Mouse (Mus musculus): ENCODE results near the gene Yjefn3. TPM values are rescaled to one million over a fixed set of nuclear protein-coding genes. Genes with fewer than 3 reads are reported as not detected.
A peak's percentile ranks its signal among the peaks of the same experiment; 100 is the strongest.
"Not testable (repeated sequence)": the region's sequence is repeated elsewhere in the genome, so short reads cannot be mapped to it uniquely, and the experiment has no call there.

Yjefn3 gene
- 3.9 and 5.6 TPM in 2 replicates for polyA plus RNA-seq (2012; rRNA removed)

DNA sequence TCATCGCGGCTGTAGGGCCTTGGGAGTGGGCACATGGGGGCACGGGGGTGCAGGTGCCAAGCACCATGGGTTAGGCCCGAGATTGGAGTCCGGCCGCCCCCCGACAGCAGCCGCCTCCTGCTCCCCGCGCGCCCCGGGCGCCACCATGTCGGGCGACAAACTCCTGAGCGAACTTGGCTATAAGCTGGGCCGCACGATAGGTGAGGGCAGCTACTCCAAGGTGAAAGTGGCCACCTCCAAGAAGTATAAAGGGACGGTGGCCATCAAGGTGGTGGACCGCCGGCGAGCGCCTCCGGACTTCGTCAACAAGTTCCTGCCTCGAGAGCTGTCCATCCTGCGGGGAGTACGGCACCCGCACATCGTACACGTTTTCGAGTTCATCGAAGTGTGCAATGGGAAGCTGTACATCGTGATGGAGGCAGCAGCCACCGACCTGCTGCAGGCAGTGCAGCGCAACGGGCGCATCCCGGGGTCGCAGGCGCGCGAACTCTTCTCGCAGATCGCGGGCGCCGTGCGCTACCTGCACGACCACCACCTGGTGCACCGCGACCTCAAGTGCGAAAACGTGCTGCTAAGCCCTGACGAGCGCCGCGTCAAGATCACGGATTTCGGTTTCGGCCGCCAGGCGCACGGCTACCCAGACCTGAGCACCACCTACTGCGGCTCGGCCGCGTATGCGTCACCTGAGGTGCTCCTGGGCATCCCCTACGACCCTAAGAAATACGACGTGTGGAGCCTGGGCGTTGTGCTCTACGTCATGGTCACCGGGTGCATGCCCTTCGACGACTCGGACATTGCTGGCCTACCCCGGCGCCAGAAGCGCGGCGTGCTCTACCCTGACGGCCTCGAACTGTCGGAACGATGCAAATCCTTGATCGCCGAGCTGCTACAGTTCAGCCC, at the start of gene Yjefn3, which contains the start of the genes Tssk6 and Ndufa13:
Gene Yjefn3 (minus strand): TSS at position 550 of the 900 bp plus-strand sequence.
Gene Tssk6 (plus strand): TSS at position 22 of the 900 bp plus-strand sequence.
Gene Ndufa13 (minus strand): TSS at position 396 of the 900 bp plus-strand sequence.
- no peaks in the 10 kb centered on the region for H3K27me3 ChIP-seq (replicated peaks; ENCODE audit: control insufficient read depth, insufficient read depth, low read length)
- peak within 1 kb of the TSS; percentile 81 for H3K27ac ChIP-seq (ENCODE audit: insufficient read depth, low read depth, low read length)
- no peak for TF ChIP-seq CTCF (conservative IDR thresholded peaks at IDR 0.05; ENCODE audit: insufficient read depth, insufficient read length, low read depth, low read length)
- no peak for TF ChIP-seq POLR2A (IDR thresholded peaks at IDR 0.05; ENCODE audit: low read depth, low read length)
- no peaks in the 10 kb centered on the region for H3K36me3 ChIP-seq (ENCODE audit: control insufficient read depth, insufficient read depth, low read length)
- 2% methylated on average over 89 of the region's 89 CpGs for WGBS
- peaks cover 25% of the 10 kb centered on the region; the same call in 1 of the 2 replicates for H3K4me1 ChIP-seq (ENCODE audit: control insufficient read depth, insufficient read depth, low read length)
- peak; percentile 35 for DNase-seq
- H3K4me3 ChIP-seq (ENCODE audit: insufficient read depth, low read depth, low read length), result peak within 1 kb of the TSS; percentile 61

DNA sequence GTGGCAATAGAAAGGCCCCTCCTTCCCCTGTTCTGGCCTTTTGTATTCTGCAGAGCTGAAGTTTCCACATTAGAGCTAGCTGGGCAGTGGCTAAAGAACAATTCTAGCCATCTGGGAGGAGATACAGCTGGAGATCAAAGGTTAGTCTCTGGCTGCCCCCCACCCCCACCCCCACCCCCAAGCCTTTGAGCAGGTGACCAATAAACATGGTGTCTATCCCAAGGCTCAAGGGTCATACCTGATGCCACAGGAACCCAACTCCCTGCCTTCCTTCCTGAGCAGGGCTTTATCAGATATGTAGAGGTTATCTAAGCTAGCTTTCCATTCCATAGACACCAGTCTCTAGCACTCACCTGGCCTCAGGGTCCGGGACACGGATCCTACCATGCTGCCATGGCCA, 47.8 kb upstream of the Yjefn3 start:
- peak; percentile 58 for DNase-seq
- WGBS, result 79% methylated on average over 2 of the region's 2 CpGs
- TF ChIP-seq CTCF (conservative IDR thresholded peaks at IDR 0.05; ENCODE audit: insufficient read depth, insufficient read length, low read depth, low read length) (no peak), POLR2A (IDR thresholded peaks at IDR 0.05; ENCODE audit: low read depth, low read length) (no peak)
- no peaks in the 10 kb centered on the region for H3K27me3 ChIP-seq (replicated peaks; ENCODE audit: control insufficient read depth, insufficient read depth, low read length)
- no peak overlapping the region for H3K4me3 ChIP-seq (ENCODE audit: insufficient read depth, low read depth, low read length)
- H3K36me3 ChIP-seq (ENCODE audit: control insufficient read depth, insufficient read depth, low read length), result no peaks in the 10 kb centered on the region
- H3K27ac ChIP-seq (ENCODE audit: insufficient read depth, low read depth, low read length), result peak overlapping the region; percentile 64
- H3K4me1 ChIP-seq (ENCODE audit: control insufficient read depth, insufficient read depth, low read length), result peaks cover 18% of the 10 kb centered on the region

DNA sequence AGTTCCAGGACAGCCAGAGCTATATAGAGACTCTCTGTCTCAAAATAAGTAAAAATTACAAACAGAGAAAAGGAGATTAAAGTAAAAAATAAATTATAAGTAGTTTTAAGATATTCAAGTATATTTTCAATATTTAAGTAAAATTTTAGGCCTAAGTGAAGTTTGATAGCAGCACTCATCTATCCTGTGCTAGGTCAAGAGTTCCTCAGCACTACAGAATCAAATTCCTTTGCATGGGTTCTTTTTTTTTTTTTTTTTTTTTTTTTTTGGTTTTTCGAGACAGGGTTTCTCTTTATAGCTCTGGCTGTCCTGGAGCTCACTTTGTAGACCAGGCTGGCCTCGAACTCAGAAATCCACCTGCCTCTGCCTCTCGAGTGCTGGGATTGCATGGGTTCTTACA, 40.0 kb upstream of the Yjefn3 start:
- H3K36me3 ChIP-seq (ENCODE audit: control insufficient read depth, insufficient read depth, low read length); DNase-seq; H3K4me3 ChIP-seq (ENCODE audit: insufficient read depth, low read depth, low read length); H3K27ac ChIP-seq (ENCODE audit: insufficient read depth, low read depth, low read length); H3K27me3 ChIP-seq (replicated peaks; ENCODE audit: control insufficient read depth, insufficient read depth, low read length): not testable (repeated sequence)
- peaks cover 36% of the 10 kb centered on the region for H3K4me1 ChIP-seq (ENCODE audit: control insufficient read depth, insufficient read depth, low read length)
- WGBS, result 77% methylated on average over 3 of the region's 3 CpGs

DNA sequence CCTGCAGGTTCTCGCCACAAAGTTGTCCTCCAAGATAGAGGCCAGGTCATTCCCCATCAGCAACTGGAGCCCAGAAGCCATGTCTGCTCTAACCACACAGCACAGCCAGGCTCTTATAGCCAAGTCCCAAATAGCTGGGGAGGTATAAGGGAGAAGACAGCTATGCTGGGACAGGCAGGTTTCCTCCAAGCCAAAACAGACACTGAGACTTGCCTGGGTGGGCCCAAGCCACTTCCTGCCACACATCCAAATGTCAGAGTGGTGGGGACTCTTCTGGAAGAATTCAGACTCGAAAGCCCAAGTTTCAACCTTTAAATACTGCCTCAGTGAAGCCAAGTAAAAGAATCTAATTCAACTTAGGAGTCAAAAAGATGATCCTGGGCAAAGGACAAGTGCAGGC, 37.9 kb upstream of the Yjefn3 start:
- H3K4me1 ChIP-seq (ENCODE audit: control insufficient read depth, insufficient read depth, low read length), result peaks cover 46% of the 10 kb centered on the region
- H3K27me3 ChIP-seq (replicated peaks; ENCODE audit: control insufficient read depth, insufficient read depth, low read length), result no peaks in the 10 kb centered on the region
- WGBS, result 69% methylated on average over 2 of the region's 2 CpGs
- no peak overlapping the region for H3K4me3 ChIP-seq (ENCODE audit: insufficient read depth, low read depth, low read length)
- TF ChIP-seq POLR2A (IDR thresholded peaks at IDR 0.05; ENCODE audit: low read depth, low read length), result no peak
- TF ChIP-seq CTCF (conservative IDR thresholded peaks at IDR 0.05; ENCODE audit: insufficient read depth, insufficient read length, low read depth, low read length), result no peak
- peak overlapping the region; percentile 9 for H3K27ac ChIP-seq (ENCODE audit: insufficient read depth, low read depth, low read length)
- no peak for DNase-seq
- no peaks in the 10 kb centered on the region; the same call in 1 of the 2 replicates for H3K36me3 ChIP-seq (ENCODE audit: control insufficient read depth, insufficient read depth, low read length)

DNA sequence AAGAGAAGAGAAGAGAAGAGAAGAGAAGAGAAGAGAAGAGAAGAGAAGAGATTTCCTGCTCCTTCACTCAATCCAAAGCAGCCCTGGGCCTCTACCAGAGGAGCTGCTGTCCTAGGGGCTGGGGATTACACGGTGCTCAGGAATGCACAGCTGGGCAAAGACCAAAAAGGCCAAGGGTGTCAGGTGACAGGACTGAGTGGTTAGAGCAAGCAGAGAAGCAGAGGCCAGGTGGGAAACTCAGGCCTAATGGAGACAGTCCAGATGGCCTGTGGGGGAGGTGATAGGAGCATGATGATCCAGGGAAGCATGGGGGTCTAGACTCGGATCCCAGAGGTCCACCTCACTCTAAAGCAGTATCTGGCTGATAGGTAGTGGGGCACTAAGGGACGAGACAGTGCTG, 37.1 kb upstream of the Yjefn3 start:
- Histone ChIP-seq H3K4me3 (ENCODE audit: insufficient read depth, low read depth, low read length) (no peak overlapping the region), H3K27ac (ENCODE audit: insufficient read depth, low read depth, low read length) (peak overlapping the region; percentile 9), H3K36me3 (ENCODE audit: control insufficient read depth, insufficient read depth, low read length) (no peaks in the 10 kb centered on the region; the same call in 1 of the 2 replicates), H3K27me3 (replicated peaks; ENCODE audit: control insufficient read depth, insufficient read depth, low read length) (no peaks in the 10 kb centered on the region), H3K4me1 (ENCODE audit: control insufficient read depth, insufficient read depth, low read length) (peaks cover 46% of the 10 kb centered on the region)
- 32% methylated on average over 3 of the region's 3 CpGs for WGBS
- DNase-seq, result peak; percentile 86
- TF ChIP-seq CTCF (conservative IDR thresholded peaks at IDR 0.05; ENCODE audit: insufficient read depth, insufficient read length, low read depth, low read length), result no peak
- no peak for TF ChIP-seq POLR2A (IDR thresholded peaks at IDR 0.05; ENCODE audit: low read depth, low read length)

DNA sequence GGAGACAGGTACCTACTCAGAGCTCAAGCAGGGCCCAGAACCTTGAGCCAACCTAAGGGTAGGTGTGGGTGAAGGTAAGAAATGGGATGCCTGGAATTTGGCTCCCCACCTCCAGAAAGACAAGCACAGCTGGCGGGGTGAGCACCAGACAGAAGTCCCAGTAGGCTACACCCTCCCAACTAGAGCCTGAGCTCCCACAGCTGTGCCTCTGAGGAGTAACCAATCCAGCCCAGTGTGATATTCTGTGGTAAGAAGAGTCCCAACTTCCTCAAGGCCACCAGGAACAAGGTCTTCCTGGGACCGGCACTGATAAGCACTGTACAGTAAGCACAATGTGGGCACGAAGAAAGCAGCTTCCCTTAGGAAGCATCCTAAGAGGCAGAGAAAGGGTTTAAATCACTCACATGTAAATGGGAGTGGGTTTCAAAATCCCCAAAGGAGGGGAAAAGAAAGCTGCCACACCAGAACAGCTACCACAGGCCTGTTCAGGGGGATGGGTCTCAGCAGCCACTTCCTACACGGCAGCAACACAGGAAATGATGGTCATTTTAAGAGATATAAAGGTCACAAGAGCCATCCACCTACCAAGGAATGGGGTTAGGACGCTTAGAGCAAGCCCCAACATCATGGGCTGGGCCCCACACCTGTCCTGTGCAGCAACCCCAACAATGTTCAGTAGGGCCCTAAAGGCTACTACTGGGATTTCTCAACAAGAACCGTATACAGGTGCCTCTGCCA, 35.9 kb upstream of the Yjefn3 start:
- Histone ChIP-seq H3K36me3 (ENCODE audit: control insufficient read depth, insufficient read depth, low read length) (no peaks in the 10 kb centered on the region; the same call in 1 of the 2 replicates), H3K27ac (ENCODE audit: insufficient read depth, low read depth, low read length) (peak overlapping the region; percentile 47), H3K4me1 (ENCODE audit: control insufficient read depth, insufficient read depth, low read length) (peaks cover 49% of the 10 kb centered on the region), H3K27me3 (replicated peaks; ENCODE audit: control insufficient read depth, insufficient read depth, low read length) (no peaks in the 10 kb centered on the region), H3K4me3 (ENCODE audit: insufficient read depth, low read depth, low read length) (no peak overlapping the region)
- 63% methylated on average over 6 of the region's 6 CpGs for WGBS
- no peak for DNase-seq
- no peak for TF ChIP-seq CTCF (conservative IDR thresholded peaks at IDR 0.05; ENCODE audit: insufficient read depth, insufficient read length, low read depth, low read length)
- TF ChIP-seq POLR2A (IDR thresholded peaks at IDR 0.05; ENCODE audit: low read depth, low read length), result no peak

DNA sequence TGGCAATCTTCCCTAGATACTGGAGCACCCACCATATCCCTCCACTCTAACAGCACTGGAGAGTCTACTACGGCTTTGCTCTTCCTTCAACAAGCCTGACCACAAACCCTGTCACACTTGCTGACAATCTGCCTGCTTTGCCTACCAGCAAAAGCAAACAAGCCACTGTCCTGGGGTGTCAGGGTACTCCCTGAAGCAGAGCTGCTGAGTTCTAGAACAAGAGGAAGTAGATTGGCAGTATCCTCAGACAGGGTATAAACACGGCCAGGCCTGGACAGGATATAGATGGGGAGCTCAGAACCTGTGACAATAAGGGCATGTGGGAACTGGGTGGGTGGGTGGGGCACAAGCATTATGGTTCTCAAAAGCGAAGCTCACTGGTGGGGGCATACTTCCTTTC, 35.0 kb upstream of the Yjefn3 start:
- H3K36me3 ChIP-seq (ENCODE audit: control insufficient read depth, insufficient read depth, low read length), result no peaks in the 10 kb centered on the region; the same call in 1 of the 2 replicates
- peaks cover 49% of the 10 kb centered on the region for H3K4me1 ChIP-seq (ENCODE audit: control insufficient read depth, insufficient read depth, low read length)
- H3K27me3 ChIP-seq (replicated peaks; ENCODE audit: control insufficient read depth, insufficient read depth, low read length), result no peaks in the 10 kb centered on the region
- TF ChIP-seq POLR2A (IDR thresholded peaks at IDR 0.05; ENCODE audit: low read depth, low read length) (no peak), CTCF (conservative IDR thresholded peaks at IDR 0.05; ENCODE audit: insufficient read depth, insufficient read length, low read depth, low read length) (no peak)
- 75% methylated on average over 3 of the region's 3 CpGs for WGBS
- H3K4me3 ChIP-seq (ENCODE audit: insufficient read depth, low read depth, low read length), result no peak overlapping the region
- no peak for DNase-seq
- H3K27ac ChIP-seq (ENCODE audit: insufficient read depth, low read depth, low read length), result peak overlapping the region; percentile 3; the same call in 1 of the 2 replicates
